Mouse (Mus musculus) hindbrain, embryonic 15.5 days (tissue): Measurements from ENCODE around the gene Mycbpap. TPM values are rescaled to one million over a fixed set of nuclear protein-coding genes. Genes with fewer than 3 reads are reported as not detected.
A peak's percentile ranks its signal among the peaks of the same experiment; 100 is the strongest.

Experiments used
- ATAC-seq: fragments of 200-750 bp; cut with Nextera tagmentation; 2 replicates; pipeline ENCODE4 v1.8.0; 2017; ENCODE audit warnings: low read depth, moderate number of reproducible peaks, moderate TSS enrichment; ENCODE audit not compliant: low FRiP score
- H3K27ac ChIP-seq: fragments of 300-500 bp; sonication (generic); replicated peaks from 2 replicates; pipeline ENCODE4 v1.5.1; 2015; ENCODE audit warnings: mild to moderate bottlenecking, inconsistent platforms
- H3K27me3 ChIP-seq: fragments of 300-500 bp; sonication (generic); 2 replicates; pipeline ENCODE4 v1.6.1; 2015; ENCODE audit warnings: control low read depth, inconsistent platforms
- H3K36me3 ChIP-seq: fragments of 300-500 bp; sonication (generic); 2 replicates; pipeline ENCODE4 v1.6.1; 2015; ENCODE audit warnings: control low read depth, inconsistent platforms
- H3K4me1 ChIP-seq: fragments of 300-500 bp; sonication (generic); replicated peaks from 2 replicates; pipeline ENCODE4 v1.6.1; 2015; ENCODE audit warnings: control low read depth, inconsistent platforms
- H3K4me2 ChIP-seq: fragments of 300-500 bp; sonication (generic); 2 replicates; pipeline ENCODE4 v1.6.1; 2015; ENCODE audit warnings: moderate library complexity, mild to moderate bottlenecking, inconsistent platforms
- H3K4me3 ChIP-seq: fragments of 300-500 bp; sonication (generic); 2 replicates; pipeline ENCODE4 v1.5.1; 2015; ENCODE audit warnings: mild to moderate bottlenecking, inconsistent platforms
- H3K9ac ChIP-seq: fragments of 300-500 bp; sonication (generic); 2 replicates; pipeline ENCODE4 v1.6.1; 2015; ENCODE audit warnings: inconsistent platforms
- H3K9me3 ChIP-seq: fragments of 300-500 bp; sonication (generic); 2 replicates; pipeline ENCODE4 v1.6.1; 2016; ENCODE audit warnings: control low read depth, inconsistent platforms
- WGBS: fragments of 180-500 bp; shearing (Covaris S2); methylation state at CpG from one replicate; pipeline ENCODE4 v1.1.7; 2015; 5-methylcytosine and 5-hydroxymethylcytosine counted together
- polyA plus RNA-seq: library from polyadenylated mRNA; unstranded; fragments of >200 nt; fragmentation: Nextera tagmentation; extraction: Ambion mirVana; gene quantifications from 2 replicates; pipeline ENCODE4 v1.2.1, GENCODE M21; 2015

The Mycbpap gene
- 3.8 and 4.8 TPM in 2 replicates for polyA plus RNA-seq

DNA sequence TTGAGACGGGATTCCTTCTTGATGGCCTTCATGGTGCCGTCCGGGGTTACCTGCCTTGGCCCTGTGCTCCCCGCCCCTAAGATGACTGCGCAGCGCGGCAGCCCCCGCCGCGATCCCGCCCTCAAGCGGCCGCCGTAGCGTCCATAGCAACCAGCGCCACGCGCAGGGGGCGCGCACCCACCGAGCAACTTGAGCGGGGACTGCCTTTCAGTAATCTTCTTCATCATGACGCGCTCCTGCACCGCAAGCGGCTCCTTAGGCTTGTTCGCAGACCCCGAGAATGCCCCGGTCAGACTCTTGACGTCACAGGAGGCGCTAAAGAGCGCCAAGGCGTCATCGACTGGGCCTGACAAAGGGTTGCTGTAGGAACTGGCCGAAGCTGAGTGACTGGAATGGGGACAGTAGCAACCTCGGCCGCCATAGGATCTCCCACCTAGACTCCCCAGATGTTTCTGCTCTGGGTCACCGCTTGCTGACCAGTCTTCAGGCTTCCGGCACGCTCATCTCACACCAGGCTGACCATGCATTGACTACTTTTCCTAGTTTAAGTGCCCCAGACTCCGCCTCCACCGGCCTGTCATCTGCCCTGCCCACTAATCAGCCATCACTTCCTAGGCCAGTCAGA, at the start of gene Mycbpap:
TSS of gene Mycbpap (minus strand) at position 524 of the 625 bp plus-strand sequence.
- Histone ChIP-seq H3K9me3 (no peaks in the 10 kb centered on the region), H3K9ac (peak within 1 kb of the TSS; percentile 70), H3K27ac (peak within 1 kb of the TSS; percentile 42), H3K4me3 (peak within 1 kb of the TSS; percentile 54), H3K4me2 (peak within 1 kb of the TSS; percentile 97), H3K4me1 (peaks cover 15% of the 10 kb centered on the region), H3K36me3 (no peaks in the 10 kb centered on the region), H3K27me3 (no peaks in the 10 kb centered on the region)
- ATAC-seq, result peak; percentile 86
- WGBS, result 1% methylated on average over 42 of the region's 42 CpGs

DNA sequence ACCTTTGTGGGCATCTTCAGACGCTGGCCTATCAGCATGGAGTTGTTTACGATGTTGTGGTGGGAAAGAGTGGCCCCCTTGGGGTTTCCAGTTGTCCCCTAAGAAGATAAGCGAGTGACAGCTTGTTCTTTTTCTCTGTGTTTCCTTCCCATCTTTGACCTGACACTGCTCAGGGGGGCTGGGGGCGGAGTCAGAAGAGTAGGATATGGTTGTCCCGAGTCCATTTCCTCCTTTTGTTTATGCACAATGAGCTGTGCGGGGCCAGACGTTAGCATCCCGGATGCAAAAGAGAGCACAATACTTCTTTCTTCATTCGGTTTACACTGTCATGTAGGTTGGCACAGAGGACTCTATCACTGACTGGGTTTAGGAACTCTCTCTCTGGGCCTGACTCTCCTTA, 49.1 kb upstream of the Mycbpap start:
- Histone ChIP-seq H3K4me2 (no peak overlapping the region), H3K4me1 (no peaks in the 10 kb centered on the region), H3K27ac (no peak overlapping the region), H3K4me3 (no peak overlapping the region), H3K9ac (no peak overlapping the region), H3K9me3 (no peaks in the 10 kb centered on the region), H3K27me3 (peaks cover 7% of the 10 kb centered on the region), H3K36me3 (no peaks in the 10 kb centered on the region)
- ATAC-seq, result no peak
- 30% methylated on average over 9 of the region's 9 CpGs for WGBS

DNA sequence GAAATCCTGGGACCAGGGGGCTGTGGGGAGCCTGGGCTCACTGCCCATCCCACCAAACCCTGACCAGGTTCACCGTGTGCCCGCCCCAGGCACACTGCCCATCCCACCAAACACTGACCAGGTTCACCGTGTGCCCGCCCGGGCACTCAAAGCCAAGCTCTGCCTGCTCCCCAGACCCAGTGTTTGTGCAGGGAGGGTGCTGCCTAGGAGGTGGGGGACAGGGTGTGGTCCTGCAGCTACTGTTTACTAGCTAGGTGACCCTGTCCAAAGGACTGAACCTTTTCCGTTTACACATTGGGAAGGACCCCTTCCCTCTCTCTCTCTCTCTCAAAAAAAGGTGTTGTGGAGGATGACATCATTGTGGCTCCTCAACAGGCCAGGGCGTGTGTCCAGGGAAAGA, 45.8 kb upstream of the Mycbpap start:
- no peak overlapping the region for H3K4me2 ChIP-seq
- no peaks in the 10 kb centered on the region for H3K36me3 ChIP-seq
- no peak overlapping the region for H3K4me3 ChIP-seq
- 90% methylated on average over 7 of the region's 7 CpGs for WGBS
- no peaks in the 10 kb centered on the region for H3K9me3 ChIP-seq
- no peak overlapping the region for H3K9ac ChIP-seq
- ATAC-seq, result no peak
- peaks cover 15% of the 10 kb centered on the region for H3K4me1 ChIP-seq
- peaks cover 27% of the 10 kb centered on the region for H3K27me3 ChIP-seq
- no peak overlapping the region for H3K27ac ChIP-seq

DNA sequence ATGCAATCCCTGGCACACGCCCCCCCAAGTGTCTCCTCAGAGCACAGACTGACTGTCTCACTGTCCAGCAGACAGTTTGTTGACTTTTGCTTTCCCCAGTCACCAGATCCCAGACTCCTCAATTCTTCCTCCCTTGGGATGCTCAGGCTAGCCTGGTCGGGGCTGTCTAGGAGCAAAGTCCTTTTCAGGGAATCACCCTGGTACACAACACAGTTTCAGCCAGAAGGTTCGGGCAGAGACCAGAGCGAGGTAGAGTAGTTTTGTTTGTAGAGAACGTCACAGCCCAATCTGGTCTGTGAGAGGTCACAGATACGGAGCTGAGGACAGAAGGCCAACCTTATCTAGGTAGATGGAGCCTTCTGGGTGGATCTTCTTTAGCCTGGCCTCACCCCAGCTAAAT, 45.0 kb upstream of the Mycbpap start:
- no peak overlapping the region for H3K4me3 ChIP-seq
- H3K9me3 ChIP-seq, result no peaks in the 10 kb centered on the region
- no peak for ATAC-seq
- peaks cover 27% of the 10 kb centered on the region for H3K27me3 ChIP-seq
- H3K4me2 ChIP-seq, result no peak overlapping the region
- H3K4me1 ChIP-seq, result peaks cover 15% of the 10 kb centered on the region
- no peak overlapping the region for H3K9ac ChIP-seq
- no peak overlapping the region for H3K27ac ChIP-seq
- no peaks in the 10 kb centered on the region for H3K36me3 ChIP-seq
- 79% methylated on average over 6 of the region's 6 CpGs for WGBS

DNA sequence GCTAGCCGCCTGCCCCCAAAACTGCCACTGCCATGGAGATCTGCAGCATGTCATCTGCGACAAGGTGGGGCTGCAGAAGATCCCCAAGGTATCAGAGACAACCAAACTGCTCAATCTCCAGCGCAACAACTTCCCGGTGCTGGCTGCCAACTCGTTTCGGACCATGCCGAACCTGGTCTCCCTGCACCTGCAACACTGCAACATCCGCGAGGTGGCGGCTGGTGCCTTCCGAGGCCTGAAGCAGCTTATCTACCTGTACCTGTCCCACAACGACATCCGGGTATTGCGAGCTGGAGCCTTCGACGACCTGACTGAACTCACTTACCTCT, 43.6 kb upstream of the Mycbpap start:
- 13% methylated on average over 16 of the region's 16 CpGs for WGBS
- no peaks in the 10 kb centered on the region for H3K9me3 ChIP-seq
- H3K36me3 ChIP-seq, result no peaks in the 10 kb centered on the region
- no peak overlapping the region for H3K27ac ChIP-seq
- peaks cover 27% of the 10 kb centered on the region for H3K27me3 ChIP-seq
- peak overlapping the region; percentile 31 for H3K4me3 ChIP-seq
- peaks cover 15% of the 10 kb centered on the region for H3K4me1 ChIP-seq
- H3K9ac ChIP-seq, result peak overlapping the region; percentile 32; the same call in 1 of the 2 replicates
- no peak for ATAC-seq
- peak overlapping the region; percentile 54 for H3K4me2 ChIP-seq

DNA sequence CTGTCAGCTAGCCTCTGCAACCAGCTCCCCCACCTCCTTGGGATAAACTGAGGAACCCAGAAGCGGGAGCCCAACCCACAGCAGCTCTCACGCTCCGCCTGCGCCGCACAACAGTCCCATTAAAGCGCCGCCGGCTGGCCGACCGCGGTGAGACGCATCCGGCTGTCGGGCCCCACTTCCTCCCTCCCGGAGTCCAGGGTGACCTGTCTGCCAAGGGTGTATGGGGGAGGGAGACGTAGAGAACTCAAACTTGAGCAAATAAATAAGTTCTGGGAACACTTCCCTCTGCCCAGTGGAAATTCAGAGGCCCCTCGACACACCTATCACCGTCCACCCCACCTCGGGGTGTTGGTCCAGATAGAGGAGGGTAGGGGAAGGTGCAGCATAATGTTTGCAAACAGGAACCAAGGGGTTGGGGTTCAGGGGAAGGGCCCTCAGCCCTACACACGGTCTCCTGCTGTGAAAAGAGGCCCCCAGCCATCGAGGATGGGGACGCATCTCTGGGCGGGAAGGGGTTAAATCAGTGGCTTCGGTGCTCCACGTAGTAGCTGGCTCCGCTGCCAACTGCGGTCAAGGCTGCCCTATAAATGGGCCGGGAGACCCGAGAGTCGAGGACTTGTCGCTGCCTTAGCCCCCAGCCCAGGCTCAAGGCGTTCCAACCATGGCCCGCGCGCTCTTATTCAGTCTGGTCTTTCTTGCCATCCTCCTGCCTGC, 43.1 kb upstream of the Mycbpap start, which contains the start of gene Chad:
TSS of gene Chad (plus strand) at position 611 of the 714 bp plus-strand sequence.
- 2% methylated on average over 35 of the region's 35 CpGs for whole genome bisulfite sequencing
- Histone ChIP-seq H3K9ac (peak within 1 kb of the TSS; percentile 32; the same call in 1 of the 2 replicates), H3K4me1 (peaks cover 15% of the 10 kb centered on the region)

DNA sequence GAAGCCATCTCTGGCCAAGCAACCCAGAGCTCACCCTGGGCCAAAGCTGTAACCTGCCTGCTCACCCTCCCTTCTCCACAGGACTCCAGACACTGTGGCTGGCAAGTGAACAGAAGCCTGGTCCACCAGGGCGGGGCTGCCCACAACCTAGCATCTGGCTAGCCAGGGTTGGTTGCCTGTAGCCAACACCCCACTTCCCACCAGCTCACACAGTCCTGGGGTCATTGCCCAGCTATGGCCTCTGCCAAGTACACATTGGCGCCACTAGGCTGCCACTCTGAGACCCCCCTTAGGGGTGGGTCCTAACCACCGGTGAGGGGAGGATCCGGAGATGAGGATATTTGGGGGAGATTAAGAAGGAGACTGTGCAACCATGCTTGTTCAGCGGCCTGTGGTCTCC, 42.3 kb upstream of the Mycbpap start:
- WGBS, result 54% methylated on average over 5 of the region's 5 CpGs
- 0 out of 2 replicates have a peak, but pooled peaks have one; percentile 49 for ATAC-seq
- H3K9me3 ChIP-seq, result no peaks in the 10 kb centered on the region
- no peak overlapping the region for H3K4me3 ChIP-seq
- peak overlapping the region; percentile 54; the same call in 1 of the 2 replicates for H3K4me2 ChIP-seq
- H3K4me1 ChIP-seq, result peaks cover 15% of the 10 kb centered on the region
- no peak overlapping the region for H3K9ac ChIP-seq
- H3K36me3 ChIP-seq, result no peaks in the 10 kb centered on the region
- H3K27me3 ChIP-seq, result peaks cover 27% of the 10 kb centered on the region
- no peak overlapping the region for H3K27ac ChIP-seq

More for the DNA sequence above, 43.1 kb upstream of the Mycbpap start, which contains the start of gene Chad:
- no peaks in the 10 kb centered on the region for H3K9me3 ChIP-seq
- H3K27me3 ChIP-seq, result peaks cover 27% of the 10 kb centered on the region
- H3K36me3 ChIP-seq, result no peaks in the 10 kb centered on the region
- 0 out of 2 replicates have a peak, but pooled peaks have one; percentile 31 for ATAC-seq
- H3K4me3 ChIP-seq, result peak within 1 kb of the TSS; percentile 31
- peak within 1 kb of the TSS; percentile 54 for H3K4me2 ChIP-seq
- H3K27ac ChIP-seq, result no peak within 1 kb of the TSS

DNA sequence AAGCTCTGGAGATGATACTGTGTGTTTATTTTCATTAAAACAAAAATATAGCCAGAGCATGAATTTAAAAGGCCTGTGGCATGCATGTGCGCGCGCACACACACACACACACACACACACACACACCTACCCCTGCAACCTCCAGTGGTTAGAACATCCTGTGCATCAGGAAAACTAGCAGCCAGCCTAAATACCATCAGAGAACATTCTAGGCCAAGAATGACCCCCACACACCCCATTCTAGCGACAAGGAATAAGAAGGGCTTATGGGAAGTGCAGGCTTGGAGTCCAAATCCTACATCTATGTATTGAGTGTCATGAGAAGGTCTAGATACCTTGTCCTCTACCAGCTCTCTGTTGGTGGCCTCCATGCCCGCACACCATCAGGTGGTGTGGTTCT, 41.8 kb upstream of the Mycbpap start:
- Histone ChIP-seq H3K4me3 (no peak overlapping the region), H3K4me1 (peaks cover 15% of the 10 kb centered on the region)
- 96% methylated on average over 5 of the region's 5 CpGs for WGBS

DNA sequence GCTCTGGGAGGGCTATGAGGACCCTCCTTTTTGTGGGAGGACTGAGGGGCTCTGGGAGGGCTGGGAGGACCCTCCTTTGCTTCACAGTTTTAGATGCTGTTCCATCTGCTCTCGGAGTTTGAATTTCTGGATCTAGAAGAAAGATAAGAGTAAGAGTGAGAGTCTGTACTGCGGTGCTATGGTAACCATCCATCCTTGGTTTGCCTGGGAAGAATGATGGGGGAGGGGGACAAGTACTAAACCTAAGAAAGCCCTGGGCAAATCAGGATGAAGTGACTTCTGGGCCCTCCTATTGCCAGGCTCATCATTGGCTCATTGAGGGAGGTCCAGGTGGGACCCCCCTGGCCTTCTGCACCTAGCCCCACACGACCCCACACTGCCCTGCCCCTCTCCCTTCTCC, 36.7 kb upstream of the Mycbpap start:
- Histone ChIP-seq H3K4me2 (no peak overlapping the region), H3K9ac (no peak overlapping the region), H3K4me3 (no peak overlapping the region), H3K27ac (no peak overlapping the region), H3K4me1 (no peaks in the 10 kb centered on the region), H3K9me3 (no peaks in the 10 kb centered on the region), H3K36me3 (no peaks in the 10 kb centered on the region), H3K27me3 (no peaks in the 10 kb centered on the region)
- no peak for ATAC-seq
- 72% methylated on average over 3 of the region's 3 CpGs for whole genome bisulfite sequencing

More for the DNA sequence above, 41.8 kb upstream of the Mycbpap start:
- ATAC-seq, result no peak
- no peak overlapping the region for H3K27ac ChIP-seq
- H3K9ac ChIP-seq, result no peak overlapping the region
- H3K9me3 ChIP-seq, result no peaks in the 10 kb centered on the region
- H3K27me3 ChIP-seq, result peaks cover 27% of the 10 kb centered on the region
- H3K36me3 ChIP-seq, result no peaks in the 10 kb centered on the region
- H3K4me2 ChIP-seq, result no peak overlapping the region

DNA sequence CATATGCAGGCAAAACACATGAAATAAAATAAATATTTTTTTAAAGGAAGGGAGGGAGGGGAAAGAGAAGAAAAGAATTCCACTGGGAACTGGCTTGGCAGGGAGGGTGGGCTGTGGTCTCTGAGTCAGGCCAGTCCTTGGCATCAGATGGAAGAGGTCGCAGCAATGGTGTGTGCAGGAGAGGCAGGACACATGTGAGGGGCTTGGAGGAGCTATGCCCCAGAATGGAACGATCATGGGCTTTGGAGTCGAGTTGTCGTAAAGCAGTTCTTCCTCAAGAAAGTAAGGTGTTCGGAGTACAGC, 28.9 kb upstream of the Mycbpap start:
- H3K9me3 ChIP-seq, result no peaks in the 10 kb centered on the region
- H3K4me1 ChIP-seq, result peaks cover 13% of the 10 kb centered on the region
- no peak overlapping the region for H3K9ac ChIP-seq
- H3K27me3 ChIP-seq, result no peaks in the 10 kb centered on the region
- no peak overlapping the region for H3K4me2 ChIP-seq
- H3K4me3 ChIP-seq, result no peak overlapping the region
- no peaks in the 10 kb centered on the region for H3K36me3 ChIP-seq
- ATAC-seq, result no peak
- no peak overlapping the region for H3K27ac ChIP-seq
- WGBS, result 90% methylated on average over 5 of the region's 5 CpGs

DNA sequence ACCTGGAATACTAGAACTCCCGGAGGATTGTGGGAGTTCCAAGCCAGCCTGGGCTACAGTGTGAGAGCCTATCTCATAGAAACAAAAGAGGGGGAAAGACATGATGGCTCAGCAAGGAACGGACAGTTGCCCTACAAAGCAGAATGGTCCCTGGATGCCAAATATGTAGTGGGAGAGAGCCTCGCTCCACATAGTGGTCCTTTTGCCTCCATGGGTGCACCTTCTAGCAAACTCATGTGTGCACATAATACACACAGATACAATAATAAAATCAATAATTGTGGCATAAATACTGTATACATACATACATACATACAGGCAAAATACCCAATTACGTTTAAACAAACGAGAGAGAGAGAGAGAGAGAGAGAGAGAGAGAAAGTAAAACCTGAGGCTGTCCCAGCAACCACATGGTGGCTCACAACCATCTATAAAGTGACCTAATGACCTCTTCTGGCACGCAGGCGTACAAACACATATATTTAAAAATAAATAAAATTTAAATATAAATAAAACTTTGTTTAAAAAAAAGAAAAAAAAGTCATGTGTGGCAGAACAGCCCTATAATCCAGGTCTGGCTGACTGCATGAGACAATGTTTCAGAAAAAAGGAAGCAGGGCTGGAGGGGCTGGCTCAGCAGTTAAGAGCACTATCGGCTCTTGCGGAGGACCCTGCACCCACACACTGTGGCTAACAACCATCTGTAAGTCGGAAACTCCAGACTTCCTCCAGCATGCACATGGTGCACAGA, 28.3 kb upstream of the Mycbpap start:
- ATAC-seq, result no peak
- no peaks in the 10 kb centered on the region for H3K27me3 ChIP-seq
- peak overlapping the region; percentile 90 for H3K27ac ChIP-seq
- no peaks in the 10 kb centered on the region for H3K36me3 ChIP-seq
- 78% methylated on average over 10 of the region's 10 CpGs for WGBS
- H3K9me3 ChIP-seq, result no peaks in the 10 kb centered on the region
- no peak overlapping the region for H3K9ac ChIP-seq
- H3K4me3 ChIP-seq, result no peak overlapping the region
- peaks cover 13% of the 10 kb centered on the region for H3K4me1 ChIP-seq
- H3K4me2 ChIP-seq, result peak overlapping the region; percentile 94
